Mouse (Mus musculus): ENCODE measurements at regions not wholly inside any gene's neighbourhood (a gene's known extent, or its start where the extent isn't known, plus 50 kb on each side); places are given as distances from the start of the nearest gene placed in this dataset.
A peak's percentile ranks its signal among the peaks of the same experiment; 100 is the strongest.

- no peak for DNase-seq (ENCODE audit: low read depth, low spot score)
These were observed 82.2 kb downstream of the Il20rb start for GRCm38 (mm10) chr9:100404426-100404825.

- peak; percentile 82 for DNase-seq (ENCODE audit: low read depth, low spot score)
These were observed 86.2 kb downstream of the Il20rb start for GRCm38 (mm10) chr9:100400366-100400765.

GRCm38 (mm10) chr9:100396340-100396910 lies 90.2 kb downstream of the Il20rb start:
- no peak for DNase-seq (ENCODE audit: low read depth, low spot score)

- peak; percentile 82 for DNase-seq (ENCODE audit: low read depth, low spot score)
These were observed 90.9 kb downstream of the Il20rb start for GRCm38 (mm10) chr9:100395711-100396110.

- no peak for DNase-seq (ENCODE audit: low read depth, low spot score)
These were observed 92.0 kb downstream of the Il20rb start for GRCm38 (mm10) chr9:100394632-100395031.

GRCm38 (mm10) chr9:100394166-100394565 lies 92.4 kb downstream of the Il20rb start:
- DNase-seq (ENCODE audit: low read depth, low spot score) = no peak

- peak; percentile 63 for DNase-seq (ENCODE audit: low read depth, low spot score)
These were observed 94.3 kb downstream of the Il20rb start for GRCm38 (mm10) chr9:100392262-100392661.

GRCm38 (mm10) chr9:100391566-100392213 lies 94.9 kb downstream of the Il20rb start:
- no peak for DNase-seq (ENCODE audit: low read depth, low spot score)

GRCm38 (mm10) chr9:100388393-100388792 lies 98.2 kb downstream of the Il20rb start:
- DNase-seq (ENCODE audit: low read depth, low spot score) = no peak

GRCm38 (mm10) chr9:100387171-100387685 lies 99.4 kb downstream of the Il20rb start:
- DNase-seq (ENCODE audit: low read depth, low spot score) = peak; percentile 73

GRCm38 (mm10) chr9:100382492-100382891 lies 104.1 kb downstream of the Il20rb start:
- peak; percentile 73 for DNase-seq (ENCODE audit: low read depth, low spot score)

- DNase-seq (ENCODE audit: low read depth, low spot score) = no peak
These were observed 116.7 kb downstream of the Il20rb start for GRCm38 (mm10) chr9:100369921-100370320.

- DNase-seq (ENCODE audit: low read depth, low spot score) = no peak
These were observed 119.8 kb downstream of the Il20rb start for GRCm38 (mm10) chr9:100366816-100367215.

GRCm38 (mm10) chr9:100359934-100360716 lies 126.5 kb downstream of the Il20rb start:
- peak; percentile 52 for DNase-seq (ENCODE audit: low read depth, low spot score)

- DNase-seq (ENCODE audit: low read depth, low spot score) = peak; percentile 22
These were observed 129.0 kb downstream of the Il20rb start for GRCm38 (mm10) chr9:100357553-100357952.

- no peak for DNase-seq (ENCODE audit: low read depth, low spot score)
These were observed 145.8 kb downstream of the Il20rb start for GRCm38 (mm10) chr9:100340796-100341195.

- DNase-seq (ENCODE audit: low read depth, low spot score) = no peak
These were observed 178.8 kb downstream of the Il20rb start for GRCm38 (mm10) chr9:100307765-100308164.

- DNase-seq (ENCODE audit: low read depth, low spot score) = no peak
These were observed 179.2 kb downstream of the Il20rb start for GRCm38 (mm10) chr9:100307364-100307763.

GRCm38 (mm10) chr9:100303762-100304161 lies 182.8 kb downstream of the Il20rb start:
- DNase-seq (ENCODE audit: low read depth, low spot score) = no peak

- peak; percentile 32 for DNase-seq (ENCODE audit: low read depth, low spot score)
These were observed 185.0 kb downstream of the Il20rb start for GRCm38 (mm10) chr9:100301613-100302012.

GRCm38 (mm10) chr9:100277361-100277760 lies 209.2 kb downstream of the Il20rb start:
- no peak for DNase-seq (ENCODE audit: low read depth, low spot score)
